In the genomic region with DNA sequence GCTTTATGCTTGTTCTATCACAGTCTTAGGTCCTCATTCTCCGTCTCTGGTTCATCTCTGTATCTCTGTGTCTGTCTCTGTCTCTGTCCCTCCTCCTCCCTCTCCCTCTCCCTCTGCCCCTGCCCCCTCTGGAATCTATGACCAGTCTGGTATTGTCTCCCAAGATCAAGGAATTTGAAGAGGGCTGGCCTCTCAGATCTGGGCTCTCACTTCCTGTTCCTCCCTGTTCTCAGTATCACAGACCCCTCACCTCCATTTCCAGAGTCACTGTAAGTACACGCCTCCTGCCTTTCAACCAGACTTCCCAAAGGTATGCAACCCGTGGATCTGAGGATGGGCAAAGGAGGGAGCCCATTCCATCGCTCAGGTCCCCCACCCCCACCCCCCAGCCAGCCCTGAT, we compare ENCODE assay signal across 15 mouse cellular contexts.
"Had no signal": no experiment of that assay in that cellular context is flagged by ENCODE, and none has a peak within 500 bp of the region (broad histone marks: within the 10 kb centered on the region; RNA-seq: fewer than 3 reads in every experiment).

No protein-coding gene starts in this region.

- H3K9ac ChIP-seq: limb, embryonic 12.5 days; liver, embryonic 13.5 days; liver, postnatal 0 days; lung, embryonic 15.5 days; neural tube, embryonic 12.5 days had no signal

- H3K4me3 ChIP-seq: limb, embryonic 12.5 days; liver, embryonic 13.5 days; lung, embryonic 15.5 days; neural tube, embryonic 12.5 days had no signal

- DNase-seq: kidney, postnatal 36 days; layer of hippocampus, adult 9-11 months; layer of hippocampus, postnatal 36 days; liver; liver, embryonic 13.5 days; liver, postnatal 0 days; lung, postnatal 14 days; midbrain, embryonic 14.5 days; thymus, adult 2 months; thymus, postnatal 36 days had no signal

- H3K4me2 ChIP-seq: limb, embryonic 12.5 days; liver, embryonic 13.5 days; lung, embryonic 15.5 days; neural tube, embryonic 12.5 days had no signal

- H3K27ac ChIP-seq: kidney, postnatal 0 days; limb, embryonic 12.5 days; liver, embryonic 13.5 days; lung, embryonic 15.5 days; macrophage; neural tube, embryonic 12.5 days had no signal

- H3K27me3 ChIP-seq: lung, embryonic 15.5 days; neural tube, embryonic 12.5 days had no signal

- H3K36me3 ChIP-seq: limb, embryonic 12.5 days; liver, embryonic 13.5 days; lung, embryonic 15.5 days; neural tube, embryonic 12.5 days had no signal

- ATAC-seq: liver, postnatal 0 days had no signal

- H3K9me3 ChIP-seq: liver, embryonic 13.5 days; lung, embryonic 15.5 days; neural tube, embryonic 12.5 days had no signal
